Mouse (Mus musculus): ENCODE results near the gene Adh6a. TPM values are rescaled to one million over a fixed set of nuclear protein-coding genes. Genes with fewer than 3 reads are reported as not detected.

Gene Adh6a
- polyA plus RNA-seq (2015; fragmentation: Nextera tagmentation; extraction: Ambion mirVana) = 1.5 and 1.8 TPM in 2 replicates

DNA sequence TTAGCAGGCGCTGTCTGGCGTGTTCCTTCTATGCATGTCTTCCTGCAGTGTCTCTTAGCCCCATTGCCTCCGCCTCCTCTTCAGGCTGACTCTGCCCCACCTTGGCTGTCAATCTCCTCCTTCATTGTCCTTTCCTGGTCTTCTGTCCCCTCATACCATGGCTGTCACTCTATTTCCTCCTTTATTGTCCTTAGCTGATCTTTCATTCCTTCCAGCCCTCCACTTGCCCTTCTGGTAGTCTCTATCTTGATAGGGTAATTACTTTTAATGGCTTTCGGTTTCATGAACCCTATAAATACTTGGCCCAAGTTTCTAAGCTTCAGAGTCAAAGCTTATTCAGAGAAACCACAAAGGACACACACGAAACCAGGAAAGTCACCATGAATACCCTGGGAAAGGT, at the start of gene Adh6a:
Adh6a (plus strand) TSS at position 322 of the 400 bp plus-strand sequence.
- Histone ChIP-seq H3K4me3 (ENCODE audit: low read length) (no peak within 1 kb of the TSS), H3K4me1 (ENCODE audit: control insufficient read depth, insufficient read depth, low read length) (0 out of 2 replicates have a peak, but pooled peaks cover 3% of the 10 kb centered on the region), H3K9me3 (ENCODE audit: control insufficient read depth, low read length) (no peaks in the 10 kb centered on the region), H3K4me2 (ENCODE audit: low read depth, low read length) (no peak within 1 kb of the TSS), H3K9ac (ENCODE audit: low read depth, low read length) (no peak within 1 kb of the TSS), H3K27me3 (replicated peaks; ENCODE audit: control insufficient read depth, insufficient read depth, low read length) (no peaks in the 10 kb centered on the region), H3K36me3 (ENCODE audit: control insufficient read depth, insufficient read depth, low read length) (no peaks in the 10 kb centered on the region), H3K27ac (ENCODE audit: low read length) (no peak within 1 kb of the TSS)
- peak; percentile 89 for ATAC-seq
- WGBS = 75% methylated on average over 5 of the region's 5 CpGs

DNA sequence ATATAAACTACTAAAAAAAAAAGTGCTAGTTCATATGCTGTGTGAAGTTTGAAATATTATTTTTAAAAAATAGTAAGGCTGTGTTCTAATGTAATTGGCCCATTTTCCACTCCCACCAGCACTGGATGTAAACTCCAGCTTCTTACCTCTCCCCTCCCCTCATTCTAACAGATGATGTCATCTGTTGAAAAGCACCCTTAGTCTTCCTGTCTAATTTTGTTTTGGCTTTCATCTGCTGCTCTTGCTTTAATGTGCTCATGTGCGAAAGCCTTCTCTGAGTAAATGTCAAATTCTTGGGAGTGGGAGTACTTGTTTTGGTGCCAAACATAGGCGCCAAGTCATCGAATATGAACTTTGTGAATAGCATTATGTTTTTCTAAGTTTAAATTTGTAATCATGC, 48.4 kb upstream of the Adh6a start:
- H3K27ac ChIP-seq (ENCODE audit: low read length) = no peak overlapping the region
- H3K36me3 ChIP-seq (ENCODE audit: control insufficient read depth, insufficient read depth, low read length) = no peaks in the 10 kb centered on the region
- no peak for ATAC-seq
- H3K4me1 ChIP-seq (ENCODE audit: control insufficient read depth, insufficient read depth, low read length) = no peaks in the 10 kb centered on the region
- WGBS = 76% methylated on average over 3 of the region's 3 CpGs
- no peaks in the 10 kb centered on the region for H3K27me3 ChIP-seq (replicated peaks; ENCODE audit: control insufficient read depth, insufficient read depth, low read length)
- H3K9ac ChIP-seq (ENCODE audit: low read depth, low read length) = no peak overlapping the region
- H3K4me2 ChIP-seq (ENCODE audit: low read depth, low read length) = no peak overlapping the region
- no peaks in the 10 kb centered on the region for H3K9me3 ChIP-seq (ENCODE audit: control insufficient read depth, low read length)
- H3K4me3 ChIP-seq (ENCODE audit: low read length) = no peak overlapping the region

DNA sequence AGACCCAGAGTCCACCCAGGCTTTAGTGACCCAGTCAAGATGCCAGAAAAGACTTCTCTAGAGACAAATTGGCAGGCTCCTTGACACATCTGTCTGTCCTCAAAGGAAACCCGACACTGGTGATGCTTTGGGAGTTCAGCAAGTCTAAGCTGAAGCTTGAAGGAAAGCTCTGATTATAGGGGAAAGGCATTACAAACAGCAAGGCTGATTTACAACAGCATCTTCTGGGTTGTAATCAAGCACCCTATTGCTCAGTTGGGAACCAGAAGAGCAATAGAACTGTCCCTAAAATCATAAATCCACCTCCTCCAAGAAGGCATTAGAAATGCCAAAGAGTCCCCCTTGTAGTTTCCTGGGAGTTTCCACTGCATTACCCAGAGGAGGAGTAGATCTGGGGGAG, 42.6 kb upstream of the Adh6a start:
- Histone ChIP-seq H3K4me3 (ENCODE audit: low read length) (no peak overlapping the region), H3K4me2 (ENCODE audit: low read depth, low read length) (no peak overlapping the region), H3K27me3 (replicated peaks; ENCODE audit: control insufficient read depth, insufficient read depth, low read length) (no peaks in the 10 kb centered on the region), H3K9ac (ENCODE audit: low read depth, low read length) (no peak overlapping the region), H3K27ac (ENCODE audit: low read length) (no peak overlapping the region), H3K9me3 (ENCODE audit: control insufficient read depth, low read length) (no peaks in the 10 kb centered on the region), H3K4me1 (ENCODE audit: control insufficient read depth, insufficient read depth, low read length) (no peaks in the 10 kb centered on the region), H3K36me3 (ENCODE audit: control insufficient read depth, insufficient read depth, low read length) (no peaks in the 10 kb centered on the region)
- WGBS = 22% methylated on average over 1 of the region's 1 CpGs
- no peak for ATAC-seq

DNA sequence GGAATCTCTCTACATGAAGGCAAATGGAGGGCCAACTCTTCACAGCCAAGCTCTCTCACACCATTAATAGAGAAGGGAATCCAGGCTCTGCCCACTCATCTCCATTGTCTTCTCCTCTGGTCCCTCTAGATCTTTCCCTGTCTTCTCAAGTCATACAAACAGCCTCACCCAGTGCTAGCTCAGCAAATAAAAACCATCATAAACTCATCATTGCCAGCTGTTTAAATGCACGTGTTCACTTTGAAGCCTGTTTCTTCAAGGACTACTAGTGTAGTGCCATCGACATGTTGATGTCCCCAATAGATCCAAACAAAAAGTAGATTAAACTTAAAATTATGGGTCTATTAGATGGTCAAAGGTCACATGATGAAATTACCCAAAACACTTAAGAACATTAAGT, 41.8 kb upstream of the Adh6a start:
- peak; percentile 55; the same call in 1 of the 2 replicates for ATAC-seq
- H3K27me3 ChIP-seq (replicated peaks; ENCODE audit: control insufficient read depth, insufficient read depth, low read length) = no peaks in the 10 kb centered on the region
- no peak overlapping the region for H3K27ac ChIP-seq (ENCODE audit: low read length)
- no peak overlapping the region for H3K4me3 ChIP-seq (ENCODE audit: low read length)
- H3K9me3 ChIP-seq (ENCODE audit: control insufficient read depth, low read length) = no peaks in the 10 kb centered on the region
- no peak overlapping the region for H3K9ac ChIP-seq (ENCODE audit: low read depth, low read length)
- 54% methylated on average over 2 of the region's 2 CpGs for WGBS
- no peaks in the 10 kb centered on the region for H3K36me3 ChIP-seq (ENCODE audit: control insufficient read depth, insufficient read depth, low read length)
- H3K4me2 ChIP-seq (ENCODE audit: low read depth, low read length) = no peak overlapping the region
- H3K4me1 ChIP-seq (ENCODE audit: control insufficient read depth, insufficient read depth, low read length) = no peaks in the 10 kb centered on the region

DNA sequence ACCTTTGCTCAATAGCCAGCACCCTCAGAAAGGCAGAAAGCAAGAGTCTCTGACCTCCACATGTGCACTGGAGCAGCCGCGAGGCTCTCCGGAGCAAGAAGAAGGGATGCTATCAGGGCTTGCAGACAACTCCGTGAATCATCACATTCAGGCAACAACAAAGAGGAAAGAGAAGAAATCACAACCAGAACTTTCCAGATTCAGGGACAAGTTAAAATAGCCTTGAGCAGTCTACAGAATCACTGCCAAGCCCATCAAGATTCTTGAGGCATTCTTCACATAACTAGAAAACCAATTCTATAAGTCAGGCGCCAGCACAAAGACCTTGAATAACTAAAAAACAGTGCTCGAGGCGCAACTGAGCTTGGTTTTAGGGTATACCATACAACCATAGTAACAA, 40.0 kb upstream of the Adh6a start:
- no peaks in the 10 kb centered on the region for H3K9me3 ChIP-seq (ENCODE audit: control insufficient read depth, low read length)
- no peaks in the 10 kb centered on the region for H3K36me3 ChIP-seq (ENCODE audit: control insufficient read depth, insufficient read depth, low read length)
- no peaks in the 10 kb centered on the region for H3K27me3 ChIP-seq (replicated peaks; ENCODE audit: control insufficient read depth, insufficient read depth, low read length)
- peaks cover 7% of the 10 kb centered on the region; the same call in 1 of the 2 replicates for H3K4me1 ChIP-seq (ENCODE audit: control insufficient read depth, insufficient read depth, low read length)
- WGBS = 85% methylated on average over 7 of the region's 7 CpGs
- no peak overlapping the region for H3K9ac ChIP-seq (ENCODE audit: low read depth, low read length)
- no peak overlapping the region for H3K4me3 ChIP-seq (ENCODE audit: low read length)
- H3K4me2 ChIP-seq (ENCODE audit: low read depth, low read length) = no peak overlapping the region
- H3K27ac ChIP-seq (ENCODE audit: low read length) = no peak overlapping the region
- no peak for ATAC-seq

DNA sequence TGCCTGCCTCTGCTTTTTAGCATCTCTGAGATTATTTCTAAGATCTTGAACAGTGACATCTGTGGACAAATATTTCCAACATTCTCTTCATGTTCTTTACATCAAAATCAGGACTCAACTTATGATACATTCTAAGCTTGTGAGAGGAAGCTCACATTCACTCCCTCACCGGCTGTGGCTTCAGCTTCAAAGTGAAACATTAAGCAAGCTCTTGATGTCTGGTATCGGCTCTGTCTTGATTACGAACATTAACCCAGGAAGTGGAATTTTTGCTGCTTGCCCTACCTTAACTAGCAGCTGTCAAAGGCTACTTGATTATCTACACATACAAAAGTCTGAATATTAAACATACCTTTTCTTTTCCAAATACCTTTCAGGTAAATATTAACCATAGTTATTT, 38.0 kb upstream of the Adh6a start:
- no peak overlapping the region for H3K9ac ChIP-seq (ENCODE audit: low read depth, low read length)
- no peaks in the 10 kb centered on the region for H3K36me3 ChIP-seq (ENCODE audit: control insufficient read depth, insufficient read depth, low read length)
- WGBS = 53% methylated on average over 3 of the region's 3 CpGs
- peaks cover 7% of the 10 kb centered on the region; the same call in 1 of the 2 replicates for H3K4me1 ChIP-seq (ENCODE audit: control insufficient read depth, insufficient read depth, low read length)
- H3K4me2 ChIP-seq (ENCODE audit: low read depth, low read length) = no peak overlapping the region
- no peak overlapping the region for H3K27ac ChIP-seq (ENCODE audit: low read length)
- no peak overlapping the region for H3K4me3 ChIP-seq (ENCODE audit: low read length)
- no peaks in the 10 kb centered on the region for H3K27me3 ChIP-seq (replicated peaks; ENCODE audit: control insufficient read depth, insufficient read depth, low read length)
- no peak for ATAC-seq
- no peaks in the 10 kb centered on the region for H3K9me3 ChIP-seq (ENCODE audit: control insufficient read depth, low read length)

DNA sequence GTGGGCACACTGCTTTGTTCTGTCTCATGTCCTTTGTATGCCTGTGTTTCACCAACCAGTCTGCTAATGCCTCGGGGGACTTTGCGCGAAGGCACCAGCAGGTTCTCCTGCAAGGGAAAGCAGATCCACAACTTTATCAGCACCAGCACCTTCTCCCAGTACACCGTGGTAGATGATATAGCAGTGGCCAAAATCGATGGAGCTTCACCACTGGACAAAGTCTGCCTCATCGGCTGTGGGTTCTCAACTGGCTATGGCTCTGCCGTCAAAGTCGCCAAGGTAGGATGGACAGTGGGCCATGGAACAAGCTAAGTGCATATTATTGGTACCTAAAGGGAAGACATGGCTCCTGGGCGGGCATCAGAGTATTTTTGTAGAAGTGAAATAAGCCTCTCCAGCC, 30.5 kb upstream of the Adh6a start:
- H3K27me3 ChIP-seq (replicated peaks; ENCODE audit: control insufficient read depth, insufficient read depth, low read length) = no peaks in the 10 kb centered on the region
- no peak overlapping the region for H3K27ac ChIP-seq (ENCODE audit: low read length)
- no peaks in the 10 kb centered on the region for H3K9me3 ChIP-seq (ENCODE audit: control insufficient read depth, low read length)
- no peak for ATAC-seq
- no peak overlapping the region for H3K9ac ChIP-seq (ENCODE audit: low read depth, low read length)
- H3K4me2 ChIP-seq (ENCODE audit: low read depth, low read length) = no peak overlapping the region
- 90% methylated on average over 9 of the region's 9 CpGs for WGBS
- no peaks in the 10 kb centered on the region for H3K36me3 ChIP-seq (ENCODE audit: control insufficient read depth, insufficient read depth, low read length)
- 0 out of 2 replicates have a peak, but pooled peaks cover under 1% of the 10 kb centered on the region for H3K4me1 ChIP-seq (ENCODE audit: control insufficient read depth, insufficient read depth, low read length)
- H3K4me3 ChIP-seq (ENCODE audit: low read length) = no peak overlapping the region

DNA sequence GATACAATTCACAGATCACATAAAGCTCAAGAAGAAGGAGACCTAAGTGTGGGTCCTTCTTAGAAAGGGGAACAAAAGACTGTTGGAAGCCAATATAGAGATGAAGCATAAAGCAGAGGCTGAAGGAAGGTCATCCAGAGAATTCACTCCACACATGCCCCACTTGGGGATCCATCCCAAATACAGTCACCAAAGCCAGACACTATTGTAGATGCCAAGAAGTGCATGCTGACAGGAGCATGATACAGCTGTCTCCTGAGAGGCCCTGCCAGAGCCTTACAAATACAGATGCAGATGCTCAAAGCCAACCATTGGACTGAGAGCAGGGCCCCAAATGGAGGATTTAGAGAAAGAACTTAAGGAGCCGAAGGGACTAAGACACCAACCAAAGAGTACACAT, 29.3 kb upstream of the Adh6a start:
- no peaks in the 10 kb centered on the region for H3K36me3 ChIP-seq (ENCODE audit: control insufficient read depth, insufficient read depth, low read length)
- no peak overlapping the region for H3K9ac ChIP-seq (ENCODE audit: low read depth, low read length)
- H3K4me2 ChIP-seq (ENCODE audit: low read depth, low read length) = no peak overlapping the region
- no peaks in the 10 kb centered on the region for H3K9me3 ChIP-seq (ENCODE audit: control insufficient read depth, low read length)
- no peak overlapping the region for H3K4me3 ChIP-seq (ENCODE audit: low read length)
- ATAC-seq = no peak
- no peak overlapping the region for H3K27ac ChIP-seq (ENCODE audit: low read length)
- 92% methylated on average over 1 of the region's 1 CpGs for WGBS
- no peaks in the 10 kb centered on the region for H3K4me1 ChIP-seq (ENCODE audit: control insufficient read depth, insufficient read depth, low read length)
- no peaks in the 10 kb centered on the region for H3K27me3 ChIP-seq (replicated peaks; ENCODE audit: control insufficient read depth, insufficient read depth, low read length)

DNA sequence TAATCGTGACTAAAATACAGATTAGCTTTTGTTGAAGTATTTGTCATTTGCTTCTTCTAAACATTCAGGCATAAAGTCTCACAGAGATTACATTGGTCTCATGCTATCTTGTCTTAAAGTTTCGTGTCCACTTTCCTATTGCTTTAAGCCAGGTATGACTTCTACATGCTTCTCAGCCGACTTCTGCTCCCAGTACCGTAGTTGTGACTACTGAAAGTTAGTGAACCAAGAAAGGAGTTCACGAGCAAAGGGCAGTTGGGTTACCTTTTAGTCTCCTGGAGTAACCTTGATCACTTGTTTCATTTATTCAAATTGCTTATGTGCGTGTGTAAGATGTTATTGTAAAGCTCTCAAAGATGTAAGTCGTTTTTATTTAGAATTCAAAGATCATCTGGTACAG, 27.1 kb upstream of the Adh6a start:
- Histone ChIP-seq H3K4me1 (ENCODE audit: control insufficient read depth, insufficient read depth, low read length) (no peaks in the 10 kb centered on the region), H3K27me3 (replicated peaks; ENCODE audit: control insufficient read depth, insufficient read depth, low read length) (no peaks in the 10 kb centered on the region), H3K27ac (ENCODE audit: low read length) (no peak overlapping the region), H3K36me3 (ENCODE audit: control insufficient read depth, insufficient read depth, low read length) (no peaks in the 10 kb centered on the region), H3K9ac (ENCODE audit: low read depth, low read length) (no peak overlapping the region), H3K9me3 (ENCODE audit: control insufficient read depth, low read length) (no peaks in the 10 kb centered on the region), H3K4me3 (ENCODE audit: low read length) (no peak overlapping the region), H3K4me2 (ENCODE audit: low read depth, low read length) (no peak overlapping the region)
- 89% methylated on average over 7 of the region's 7 CpGs for WGBS
- ATAC-seq = no peak

DNA sequence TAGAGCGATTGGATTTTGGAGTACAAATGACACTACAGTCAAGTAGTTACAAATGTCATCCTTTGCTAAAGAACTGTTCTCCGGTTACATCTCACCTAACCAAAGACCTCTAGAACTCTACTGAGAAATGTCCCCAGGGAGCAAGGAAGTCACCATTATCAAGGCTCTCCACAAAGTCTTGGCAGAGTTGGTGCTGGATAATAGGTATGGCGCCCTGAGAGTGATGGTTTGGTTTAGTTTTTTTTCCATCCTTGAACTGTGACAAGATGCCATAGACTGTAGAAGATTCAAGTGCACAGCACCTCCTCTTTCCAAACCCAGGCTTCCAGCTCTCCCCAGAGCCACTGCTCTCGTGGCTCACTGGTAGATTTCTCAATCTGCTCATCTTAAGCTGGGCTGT, 25.4 kb upstream of the Adh6a start:
- 86% methylated on average over 4 of the region's 4 CpGs for WGBS

More for the DNA sequence above, 25.4 kb upstream of the Adh6a start:
- Histone ChIP-seq H3K36me3 (ENCODE audit: control insufficient read depth, insufficient read depth, low read length) (no peaks in the 10 kb centered on the region), H3K4me1 (ENCODE audit: control insufficient read depth, insufficient read depth, low read length) (no peaks in the 10 kb centered on the region), H3K4me2 (ENCODE audit: low read depth, low read length) (no peak overlapping the region), H3K9ac (ENCODE audit: low read depth, low read length) (no peak overlapping the region), H3K27ac (ENCODE audit: low read length) (no peak overlapping the region), H3K9me3 (ENCODE audit: control insufficient read depth, low read length) (no peaks in the 10 kb centered on the region), H3K27me3 (replicated peaks; ENCODE audit: control insufficient read depth, insufficient read depth, low read length) (no peaks in the 10 kb centered on the region), H3K4me3 (ENCODE audit: low read length) (no peak overlapping the region)
- no peak for ATAC-seq

Measured in intestine, embryonic 16.5 days (tissue).